Mouse (Mus musculus): ENCODE measurements around the gene Jmjd4.

Jmjd4 gene

DNA sequence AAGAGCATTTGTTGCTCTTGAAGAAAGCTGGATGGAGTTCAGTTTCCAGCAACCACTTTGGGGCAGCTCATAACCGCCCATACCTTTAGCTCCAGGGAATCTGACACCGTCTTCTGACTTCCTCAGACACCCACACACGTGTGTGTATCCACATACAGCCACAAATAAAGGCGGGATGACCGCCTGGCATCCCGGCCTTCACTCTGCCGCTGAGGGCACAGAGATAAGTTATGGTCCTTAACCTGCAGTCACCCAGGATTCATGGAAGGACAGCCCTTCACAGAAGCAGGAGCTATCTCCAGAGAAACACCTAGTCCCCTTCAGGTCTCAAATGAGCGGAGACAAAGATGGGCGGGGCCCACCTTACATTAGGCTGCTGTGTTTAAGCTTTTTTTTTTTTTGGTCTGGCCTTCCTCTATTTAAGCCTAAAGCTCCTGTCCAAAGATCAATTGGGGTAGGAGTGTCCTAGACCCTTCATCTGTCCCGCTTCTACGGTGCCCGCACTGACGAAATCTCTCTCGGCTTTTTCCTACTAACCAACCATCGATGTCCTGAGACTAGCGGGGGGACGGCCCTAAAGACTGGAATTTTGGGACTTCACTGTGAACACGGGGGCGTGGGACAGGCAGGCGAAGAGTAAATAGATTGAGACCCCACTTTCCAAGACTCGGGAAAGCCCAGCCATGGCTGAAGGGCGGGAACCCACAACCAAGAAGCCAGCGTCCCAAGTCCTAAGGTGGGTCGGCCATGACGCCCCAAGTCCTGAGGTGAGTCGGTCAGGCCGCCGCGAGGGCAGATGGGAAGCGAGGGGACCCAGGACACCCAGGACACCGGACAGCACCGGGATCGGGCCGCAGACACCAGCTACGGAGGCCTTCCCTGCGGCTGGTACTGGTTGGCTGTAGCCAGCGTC, 21.8 kb downstream of the Jmjd4 start:
- DNase-seq (ENCODE audit: low spot score in 2 of 2) = no peak

DNA sequence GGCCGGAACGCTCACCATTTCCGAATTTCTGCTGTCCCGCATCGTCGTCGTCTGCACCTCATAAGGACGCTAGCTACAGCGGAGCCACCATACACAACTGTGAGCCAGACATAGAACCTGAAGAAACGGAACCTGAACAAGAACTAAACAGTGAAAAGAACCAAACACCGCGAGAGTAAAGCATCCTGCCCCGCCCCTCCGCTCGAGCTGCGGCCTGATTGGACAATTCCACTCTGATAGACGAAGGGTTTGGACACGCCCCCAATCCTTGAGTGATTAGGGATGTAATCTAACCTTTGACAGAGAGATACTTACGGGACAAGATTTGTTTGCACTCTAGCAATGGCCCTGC, 22.5 kb downstream of the Jmjd4 start, which contains the start of gene Zfp867:
TSS of gene Zfp867 (minus strand) at position 149 of the 352 bp plus-strand sequence.
- DNase-seq (ENCODE audit: low spot score in 2 of 2) = peak; percentile 85 to 94

DNA sequence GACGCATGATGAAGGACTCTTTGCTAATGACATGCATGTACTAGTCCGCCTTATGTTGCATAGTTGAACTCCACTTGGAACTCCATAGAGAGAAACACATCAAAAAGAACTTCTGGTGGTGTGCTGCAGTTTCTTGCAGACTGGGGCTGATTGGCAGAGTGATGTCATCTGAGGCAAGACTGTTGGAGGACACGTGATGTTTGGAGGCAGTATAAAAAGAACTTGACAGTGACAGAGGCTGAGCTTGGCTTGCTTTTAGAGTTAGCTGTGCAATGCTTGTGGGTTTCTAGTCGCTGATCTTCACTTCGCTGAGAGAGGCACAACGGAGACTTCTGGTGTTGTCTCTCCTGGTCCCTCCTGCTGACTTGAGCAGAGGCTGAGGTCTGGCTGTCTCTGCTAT, 27.4 kb downstream of the Jmjd4 start:
- no peak for DNase-seq (ENCODE audit: low spot score in 2 of 2)

- DNase-seq (ENCODE audit: low spot score in 2 of 2) = peak in 1 of 2 experiments; percentile 73
Observed at GRCm38 (mm10) chr11:59483212-59483611, 33.4 kb downstream of the Jmjd4 start.

- no peak for DNase-seq (ENCODE audit: low spot score in 2 of 2)
Observed at GRCm38 (mm10) chr11:59485641-59486040, 35.8 kb downstream of the Jmjd4 start.

- DNase-seq (ENCODE audit: low spot score in 2 of 2) = peak in 1 of 2 experiments; percentile 28
Observed at GRCm38 (mm10) chr11:59486222-59486621, 36.4 kb downstream of the Jmjd4 start.

DNA sequence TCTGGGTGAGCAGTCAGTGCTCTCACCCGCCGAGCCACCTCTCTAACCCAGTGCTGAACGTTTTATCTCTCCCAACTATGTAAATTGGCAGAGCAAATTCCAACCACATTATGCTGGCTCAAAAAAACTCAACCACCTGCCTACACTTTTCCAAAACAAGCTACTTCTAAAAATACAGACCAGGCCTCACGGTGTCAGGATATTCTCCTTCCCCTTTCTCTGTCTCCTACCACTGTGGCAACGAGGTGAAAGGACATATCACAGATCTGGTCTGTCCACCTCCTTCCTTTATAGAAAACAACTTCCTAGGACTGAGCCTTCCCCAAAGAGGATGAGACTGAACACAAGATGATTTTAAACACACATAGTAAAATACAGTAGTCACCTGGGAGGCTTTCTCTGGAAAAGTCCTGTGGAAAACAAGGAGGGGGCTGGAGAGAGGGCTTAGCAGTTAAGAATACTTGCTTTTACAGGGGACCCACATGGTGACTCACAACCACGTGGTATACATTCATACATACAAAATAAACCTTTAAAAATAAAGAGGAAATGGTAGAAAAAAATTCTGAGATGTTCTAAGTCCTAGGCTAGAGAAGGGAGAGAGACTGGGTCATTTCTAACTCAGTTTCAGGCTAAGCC, 46.9 kb downstream of the Jmjd4 start:
- DNase-seq (ENCODE audit: low spot score in 2 of 2) = peak in 1 of 2 experiments; percentile 69

DNA sequence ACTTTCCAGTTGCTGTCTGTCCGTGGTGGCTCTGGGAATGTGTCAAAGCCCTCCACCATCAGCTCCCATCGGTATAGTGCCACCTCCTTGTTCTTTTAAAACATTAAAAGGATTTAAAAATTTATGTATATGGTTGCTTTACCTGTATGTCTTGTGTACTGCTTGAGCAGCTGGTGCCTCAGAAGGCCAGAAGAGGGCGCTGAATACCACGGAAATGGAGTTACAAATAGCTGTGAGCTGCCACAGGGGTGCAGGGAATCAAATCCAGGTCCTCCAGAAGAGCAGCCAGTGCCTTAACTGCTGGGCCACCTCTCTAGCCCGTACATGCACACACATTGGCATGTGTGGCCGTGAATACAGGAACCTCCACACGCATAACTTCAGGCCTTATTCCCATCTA, 47.9 kb downstream of the Jmjd4 start:
- DNase-seq (ENCODE audit: low spot score in 2 of 2) = no peak

GRCm38 (mm10) chr11:59501978-59502700, 52.3 kb downstream of the Jmjd4 start:
- no peak for DNase-seq (ENCODE audit: low spot score in 2 of 2)

DNA sequence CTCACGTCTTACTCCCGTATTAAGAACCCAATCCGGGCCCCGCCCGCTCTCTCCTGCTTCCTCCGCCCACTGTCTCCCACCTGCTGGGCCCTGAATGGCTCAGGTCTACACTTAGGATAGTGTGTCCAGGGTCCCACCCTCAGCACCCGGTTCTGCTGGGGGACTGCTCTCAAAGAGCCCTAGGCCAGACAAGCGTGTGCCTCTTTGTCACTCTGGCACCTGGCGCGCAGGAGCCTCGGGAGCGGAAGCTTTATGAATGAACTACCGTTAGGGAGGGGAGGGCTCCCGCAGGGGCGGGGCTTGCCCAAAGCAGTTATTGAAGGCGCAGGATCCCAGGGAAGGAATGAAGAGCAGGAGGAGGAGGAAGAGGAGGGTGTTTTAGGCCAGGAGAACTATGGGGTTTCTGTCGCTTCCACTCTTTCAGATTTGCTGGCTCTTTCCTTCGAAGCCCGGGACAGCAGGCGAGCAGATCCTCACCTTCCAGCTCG, 55.5 kb downstream of the Jmjd4 start:
- DNase-seq (ENCODE audit: low spot score in 2 of 2) = peak; percentile 66 to 68

- peak; percentile 65 to 69 for DNase-seq (ENCODE audit: low spot score in 2 of 2)
Observed at GRCm38 (mm10) chr11:59505839-59506712, 56.2 kb downstream of the Jmjd4 start.

DNA sequence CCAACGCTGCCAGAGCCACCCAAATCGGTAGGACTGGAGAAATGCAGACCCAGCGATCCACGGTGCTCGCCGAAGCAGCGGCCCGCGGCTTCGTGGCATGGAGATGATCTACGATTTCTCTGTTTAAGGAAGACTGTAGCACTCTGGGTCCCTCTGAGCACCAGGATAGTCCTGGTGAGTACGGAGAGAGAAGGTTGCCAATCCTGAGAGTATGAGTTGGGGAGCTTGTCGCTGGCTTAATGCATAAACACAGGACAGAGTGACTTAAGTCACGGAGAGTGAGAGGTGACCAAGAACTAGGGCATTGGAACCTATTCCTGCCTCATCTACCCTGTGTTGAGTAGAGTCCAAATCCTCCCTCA, 56.8 kb downstream of the Jmjd4 start:
- no peak for DNase-seq (ENCODE audit: low spot score in 2 of 2)

All from frontal cortex, postnatal 36 days (tissue).